Mouse (Mus musculus): ENCODE data around the gene Rplp0. TPM values are rescaled to one million over a fixed set of nuclear protein-coding genes. Genes with fewer than 3 reads are reported as not detected.

Rplp0 gene
- polyA plus RNA-seq, 1 experiment from 2014 or later, result 1,525 TPM

DNA sequence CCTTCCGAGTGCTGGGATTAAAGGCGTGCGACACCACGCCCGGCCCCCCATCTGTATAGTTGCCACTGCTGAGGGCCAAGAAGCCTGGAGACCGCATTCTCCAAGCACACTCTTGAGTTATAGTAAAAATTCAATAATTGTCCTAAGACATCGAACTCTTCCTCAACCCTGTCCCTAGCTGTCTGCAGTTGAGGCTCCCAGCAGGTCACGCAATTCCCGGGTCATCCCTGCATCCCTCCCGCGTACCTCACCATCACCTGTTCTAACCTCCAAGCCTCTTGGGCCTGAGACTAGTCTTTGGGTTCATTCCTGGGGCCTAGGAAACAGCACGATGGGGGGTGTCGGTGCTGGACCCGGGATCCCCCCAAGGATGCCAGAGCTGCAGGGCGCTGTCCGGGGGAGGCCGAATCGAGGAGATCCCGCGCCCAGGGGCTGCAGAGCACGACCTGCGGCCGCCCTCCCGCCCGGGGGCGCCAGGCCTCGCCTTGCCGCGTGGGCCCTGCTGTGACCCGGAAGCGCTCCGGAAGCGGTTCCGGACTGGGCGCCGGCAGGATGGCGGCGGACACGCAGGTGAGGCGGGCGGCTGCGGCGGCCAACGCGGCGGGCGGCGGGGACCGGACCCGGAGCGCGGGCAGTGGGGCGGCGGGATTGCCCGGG is 5.6 kb downstream of the Rplp0 start, which contains the start of gene Gcn1l1:
Gene Gcn1l1, plus strand, starts transcription at position 518 of the 657 bp plus-strand sequence.
- peak within 1 kb of the TSS; percentile 95 for H3K9ac ChIP-seq (ENCODE audit: low read depth, low read length)
- peak within 1 kb of the TSS; percentile 94 for H3K4me3 ChIP-seq (replicated peaks; ENCODE audit: low read depth, low read length)
- peaks cover 36% of the 10 kb centered on the region for H3K4me1 ChIP-seq (replicated peaks; ENCODE audit: insufficient read depth, low read length)
- H3K27ac ChIP-seq, result peak within 1 kb of the TSS; percentile 72
- peak within 1 kb of the TSS; percentile 84 for H3K4me2 ChIP-seq (ENCODE audit: low read length)
- peak; percentile 74 for DNase-seq (ENCODE audit: low spot score)
- H3K27me3 ChIP-seq (ENCODE audit: insufficient read depth, low read length), result no peaks in the 10 kb centered on the region
- H3K36me3 ChIP-seq (ENCODE audit: insufficient read depth, low read length), result peaks cover 27% of the 10 kb centered on the region
- H3K9me3 ChIP-seq (replicated peaks; ENCODE audit: low read length), result no peaks in the 10 kb centered on the region
- peak; percentile 80 for ATAC-seq (replicated peaks; ENCODE audit: low FRiP score, low read depth)
- TF ChIP-seq CTCF (IDR thresholded peaks at IDR 0.05; ENCODE audit: low read depth), result peak; percentile 56; the same call in 1 of the 2 replicates
- 3% methylated on average over 45 of the region's 55 CpGs for WGBS

DNA sequence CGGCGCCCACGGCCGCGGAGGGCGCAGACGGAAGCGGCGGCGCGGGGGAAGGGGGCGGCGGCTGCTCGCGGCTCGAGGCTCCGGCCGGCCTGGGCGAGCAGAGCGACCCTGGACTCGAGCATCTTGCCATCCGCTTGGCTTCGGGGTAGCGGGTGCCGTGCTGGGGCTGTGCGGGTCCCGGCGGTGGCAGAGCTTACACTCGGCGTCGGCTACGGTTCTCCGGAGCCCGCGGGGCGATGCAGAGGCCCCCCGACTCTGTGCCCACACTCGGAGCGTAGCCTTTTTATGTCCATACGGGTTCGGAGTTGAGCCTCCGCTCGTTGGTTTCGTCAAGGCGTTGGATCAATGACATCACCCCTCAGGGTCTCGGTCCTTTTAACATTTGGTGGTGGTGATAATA is 6.1 kb downstream of the Rplp0 start:
- TF ChIP-seq CTCF (IDR thresholded peaks at IDR 0.05; ENCODE audit: low read depth), result no peak
- Histone ChIP-seq H3K36me3 (ENCODE audit: insufficient read depth, low read length) (peaks cover 27% of the 10 kb centered on the region), H3K4me3 (replicated peaks; ENCODE audit: low read depth, low read length) (peak overlapping the region; percentile 94), H3K27me3 (ENCODE audit: insufficient read depth, low read length) (no peaks in the 10 kb centered on the region), H3K4me1 (replicated peaks; ENCODE audit: insufficient read depth, low read length) (peaks cover 33% of the 10 kb centered on the region), H3K9ac (ENCODE audit: low read depth, low read length) (peak overlapping the region; percentile 95), H3K4me2 (ENCODE audit: low read length) (peak overlapping the region; percentile 84), H3K9me3 (replicated peaks; ENCODE audit: low read length) (no peaks in the 10 kb centered on the region), H3K27ac (peak overlapping the region; percentile 72)
- 0% methylated on average over 36 of the region's 46 CpGs for WGBS
- peak; percentile 9 for ATAC-seq (replicated peaks; ENCODE audit: low FRiP score, low read depth)
- no peak for DNase-seq (ENCODE audit: low spot score)

DNA sequence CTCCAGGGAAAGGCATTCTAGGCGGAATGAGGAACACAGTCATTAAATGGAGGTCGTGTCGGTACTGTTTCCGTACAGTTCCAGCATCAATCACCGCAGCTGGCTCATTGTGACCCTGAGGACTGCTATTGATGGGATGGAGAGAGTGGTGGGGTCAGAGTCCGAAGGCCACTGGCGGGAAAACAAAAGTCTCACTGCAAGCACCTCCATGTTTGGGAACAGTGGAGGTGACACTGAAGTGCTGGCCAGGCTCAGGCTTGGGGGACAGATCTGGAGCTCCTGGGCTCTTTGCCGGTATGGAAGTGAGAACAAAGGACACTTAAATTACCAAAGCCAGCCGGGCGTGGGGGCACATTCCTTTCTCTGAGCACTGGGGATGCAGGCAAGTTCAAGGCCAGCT is 9.4 kb downstream of the Rplp0 start:
- Histone ChIP-seq H3K9ac (ENCODE audit: low read depth, low read length) (no peak overlapping the region), H3K4me2 (ENCODE audit: low read length) (no peak overlapping the region; the same call in 1 of the 2 replicates), H3K36me3 (ENCODE audit: insufficient read depth, low read length) (peaks cover 10% of the 10 kb centered on the region), H3K27me3 (ENCODE audit: insufficient read depth, low read length) (no peaks in the 10 kb centered on the region), H3K4me1 (replicated peaks; ENCODE audit: insufficient read depth, low read length) (peaks cover 38% of the 10 kb centered on the region), H3K4me3 (replicated peaks; ENCODE audit: low read depth, low read length) (no peak overlapping the region), H3K9me3 (replicated peaks; ENCODE audit: low read length) (no peaks in the 10 kb centered on the region), H3K27ac (peak overlapping the region; percentile 78)
- no peak for ATAC-seq (replicated peaks; ENCODE audit: low FRiP score, low read depth)
- TF ChIP-seq CTCF (IDR thresholded peaks at IDR 0.05; ENCODE audit: low read depth), result no peak
- peak; percentile 43 for DNase-seq (ENCODE audit: low spot score)
- WGBS, result 21% methylated on average over 10 of the region's 10 CpGs

DNA sequence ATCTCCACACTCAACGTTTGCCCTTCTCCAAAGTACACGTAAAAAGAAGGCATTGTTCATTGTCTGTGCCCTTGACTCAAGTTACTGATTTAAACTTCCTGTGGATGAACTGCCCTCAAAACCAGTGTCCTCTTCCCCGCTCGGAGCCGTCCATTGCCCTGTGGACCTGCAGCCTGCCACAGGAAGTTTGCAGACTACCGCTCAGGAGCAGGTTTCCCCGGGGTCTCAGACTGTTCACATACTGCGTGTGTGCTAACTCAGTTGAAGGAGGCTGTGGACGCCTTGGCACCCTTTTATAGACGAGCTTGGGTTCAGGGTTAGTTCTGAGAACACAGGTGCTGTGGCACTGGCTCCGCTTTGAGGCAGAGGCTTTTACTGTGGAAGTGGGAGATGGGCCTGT is 10.0 kb downstream of the Rplp0 start:
- H3K4me2 ChIP-seq (ENCODE audit: low read length), result no peak overlapping the region; the same call in 1 of the 2 replicates
- H3K27me3 ChIP-seq (ENCODE audit: insufficient read depth, low read length), result no peaks in the 10 kb centered on the region
- H3K36me3 ChIP-seq (ENCODE audit: insufficient read depth, low read length), result 0 out of 2 replicates have a peak, but pooled peaks cover 7% of the 10 kb centered on the region
- ATAC-seq (replicated peaks; ENCODE audit: low FRiP score, low read depth), result no peak
- H3K9ac ChIP-seq (ENCODE audit: low read depth, low read length), result no peak overlapping the region
- 52% methylated on average over 11 of the region's 11 CpGs for WGBS
- TF ChIP-seq CTCF (IDR thresholded peaks at IDR 0.05; ENCODE audit: low read depth), result no peak
- H3K9me3 ChIP-seq (replicated peaks; ENCODE audit: low read length), result no peaks in the 10 kb centered on the region
- no peak for DNase-seq (ENCODE audit: low spot score)
- peaks cover 42% of the 10 kb centered on the region for H3K4me1 ChIP-seq (replicated peaks; ENCODE audit: insufficient read depth, low read length)
- H3K4me3 ChIP-seq (replicated peaks; ENCODE audit: low read depth, low read length), result no peak overlapping the region
- peak overlapping the region; percentile 78 for H3K27ac ChIP-seq

DNA sequence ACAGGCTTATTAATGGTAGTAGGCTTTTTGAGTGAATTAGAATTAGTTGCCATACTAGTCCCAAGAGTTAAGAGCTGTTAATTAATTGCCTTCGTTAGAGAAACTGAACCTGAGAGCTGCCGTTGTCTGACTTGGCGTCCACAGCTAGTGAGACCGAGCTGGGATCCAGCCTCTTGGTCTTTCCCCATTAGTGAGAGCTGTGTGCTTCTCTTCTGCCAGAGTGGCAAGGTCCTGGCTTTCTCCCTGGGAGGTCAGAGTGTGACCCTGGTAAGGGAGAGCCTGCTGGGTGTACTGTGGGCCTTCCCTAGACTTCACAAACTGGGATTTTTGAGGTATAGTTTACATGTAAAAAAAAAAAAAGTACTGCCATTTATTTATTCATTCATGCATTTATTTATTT is 10.5 kb downstream of the Rplp0 start:
- Histone ChIP-seq H3K27ac (peak overlapping the region; percentile 78), H3K9me3 (replicated peaks; ENCODE audit: low read length) (no peaks in the 10 kb centered on the region), H3K4me3 (replicated peaks; ENCODE audit: low read depth, low read length) (no peak overlapping the region), H3K4me1 (replicated peaks; ENCODE audit: insufficient read depth, low read length) (peaks cover 42% of the 10 kb centered on the region), H3K27me3 (ENCODE audit: insufficient read depth, low read length) (no peaks in the 10 kb centered on the region), H3K36me3 (ENCODE audit: insufficient read depth, low read length) (0 out of 2 replicates have a peak, but pooled peaks cover 7% of the 10 kb centered on the region), H3K4me2 (ENCODE audit: low read length) (no peak overlapping the region), H3K9ac (ENCODE audit: low read depth, low read length) (no peak overlapping the region)
- 78% methylated on average over 4 of the region's 4 CpGs for WGBS
- DNase-seq (ENCODE audit: low spot score) (no peak), ATAC-seq (replicated peaks; ENCODE audit: low FRiP score, low read depth) (no peak)
- no peak for TF ChIP-seq CTCF (IDR thresholded peaks at IDR 0.05; ENCODE audit: low read depth)

DNA sequence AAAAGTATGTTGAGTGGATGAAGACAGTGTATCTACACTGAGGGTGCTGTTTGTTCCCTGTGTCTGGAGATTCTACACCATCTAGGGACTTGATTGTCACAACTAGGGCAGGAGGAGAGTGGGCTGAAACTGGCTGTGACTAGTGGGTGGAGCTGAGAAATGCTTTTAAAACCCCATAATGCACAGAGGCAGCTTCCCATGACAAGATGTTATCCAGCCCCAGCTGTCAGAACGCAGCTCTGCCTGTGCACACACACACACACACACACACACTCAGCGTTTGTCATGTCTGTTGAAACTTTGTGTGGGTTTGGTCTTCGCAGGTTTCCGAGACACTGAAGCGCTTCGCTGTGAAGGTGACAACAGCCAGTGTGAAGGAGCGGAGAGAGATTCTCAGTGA is 11.8 kb downstream of the Rplp0 start:
- no peak overlapping the region for H3K9ac ChIP-seq (ENCODE audit: low read depth, low read length)
- no peaks in the 10 kb centered on the region for H3K27me3 ChIP-seq (ENCODE audit: insufficient read depth, low read length)
- H3K36me3 ChIP-seq (ENCODE audit: insufficient read depth, low read length), result peaks cover 16% of the 10 kb centered on the region
- no peaks in the 10 kb centered on the region for H3K9me3 ChIP-seq (replicated peaks; ENCODE audit: low read length)
- no peak overlapping the region for H3K27ac ChIP-seq
- H3K4me2 ChIP-seq (ENCODE audit: low read length), result no peak overlapping the region
- 95% methylated on average over 7 of the region's 7 CpGs for WGBS
- TF ChIP-seq CTCF (IDR thresholded peaks at IDR 0.05; ENCODE audit: low read depth), result no peak
- DNase-seq (ENCODE audit: low spot score) (no peak), ATAC-seq (replicated peaks; ENCODE audit: low FRiP score, low read depth) (no peak)
- no peak overlapping the region for H3K4me3 ChIP-seq (replicated peaks; ENCODE audit: low read depth, low read length)
- peaks cover 37% of the 10 kb centered on the region for H3K4me1 ChIP-seq (replicated peaks; ENCODE audit: insufficient read depth, low read length)

Measured in kidney, postnatal 0 days (tissue).